Mouse (Mus musculus) lung, adult 2 months (tissue): ENCODE measurements around the gene Mecom.

Experiments
- CTCF ChIP-seq: fragments of 200-500 bp; IDR thresholded peaks from 2 replicates; pipeline ENCODE4 v1.5.1; 2011; ENCODE audit warnings: mild to moderate bottlenecking, low read length, control low read depth; ENCODE audit not compliant: insufficient read depth
- POLR2A ChIP-seq: fragments of 200-500 bp; IDR thresholded peaks from 2 replicates; pipeline ENCODE4 v1.6.1; 2011; ENCODE audit warnings: low read depth, mild to moderate bottlenecking, control low read depth, low read length, borderline replicate concordance; ENCODE audit errors: extremely low read depth

GRCm38 (mm10) chr3:30016766-30017165, 531.0 kb downstream of the Mecom start:
- TF ChIP-seq CTCF, result no peak
- TF ChIP-seq POLR2A, result no peak
